Mouse (Mus musculus): ENCODE results near the gene 1700013G24Rik. TPM values are rescaled to one million over a fixed set of nuclear protein-coding genes. Genes with fewer than 3 reads are reported as not detected.

Gene 1700013G24Rik
- polyA plus RNA-seq, 1 experiment from 2014 or later, result not detected

DNA sequence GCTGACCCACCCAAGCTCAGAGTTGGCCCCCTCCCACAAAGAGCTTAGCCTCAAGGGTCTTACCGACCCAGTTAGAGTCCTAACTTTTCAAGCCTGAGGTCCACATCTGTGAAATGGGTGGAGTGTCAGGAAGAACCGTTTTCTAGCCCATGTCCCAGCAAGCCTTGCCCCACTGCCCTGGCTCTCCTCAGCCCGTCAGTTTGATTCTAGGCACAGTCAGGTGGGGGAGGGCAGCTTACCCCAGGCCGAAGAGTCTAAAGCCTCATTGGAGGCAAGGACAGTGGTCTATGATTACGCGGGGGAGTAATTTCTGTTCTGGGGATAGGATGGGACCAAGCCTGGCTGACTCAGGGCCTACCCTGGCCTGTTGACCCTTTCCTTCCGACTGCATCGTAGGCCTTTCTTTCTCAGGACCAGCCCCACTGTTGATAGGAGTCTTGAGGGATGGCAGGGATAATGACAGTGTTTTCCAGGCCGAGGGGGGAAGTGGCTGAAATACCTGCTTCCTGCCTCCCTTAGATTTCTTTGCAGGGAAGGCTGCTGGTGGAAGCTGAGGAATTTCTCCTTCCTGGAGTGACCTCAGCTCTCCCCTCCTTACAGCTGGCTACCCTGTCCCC, 17.7 kb downstream of the 1700013G24Rik start:
- WGBS (ENCODE audit: insufficient replicate concordance), result 56% methylated on average over 9 of the region's 9 CpGs
- Histone ChIP-seq H3K27ac (0 out of 2 replicates have a peak overlapping the region, but pooled peaks have one; percentile 38), H3K4me1 (peaks cover 83% of the 10 kb centered on the region)

DNA sequence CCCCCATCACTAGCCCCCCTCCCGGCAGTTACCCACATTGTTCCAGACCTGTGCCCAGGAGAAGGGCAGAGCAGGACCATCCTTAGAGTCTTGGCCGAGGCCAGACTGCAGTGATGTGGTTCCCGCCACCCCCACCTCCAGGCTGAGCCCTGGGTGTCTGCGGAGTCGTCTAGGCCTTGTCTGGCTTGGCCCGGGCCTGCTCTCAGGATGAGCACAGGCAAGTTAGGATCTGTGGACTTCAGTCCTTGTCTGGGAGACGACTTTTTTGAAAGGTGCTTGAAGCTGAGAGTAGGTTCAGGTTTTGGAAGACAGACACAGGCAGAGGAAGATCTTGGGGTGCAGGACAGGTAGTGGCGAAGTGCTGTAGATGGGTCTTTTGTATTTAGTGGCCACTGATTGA, 18.2 kb downstream of the 1700013G24Rik start:
- ATAC-seq, result no peak
- no peak overlapping the region for H3K4me3 ChIP-seq
- H3K27ac ChIP-seq, result no peak overlapping the region
- 0 out of 2 replicates have a peak overlapping the region, but pooled peaks have one; percentile 10 for H3K9ac ChIP-seq
- WGBS (ENCODE audit: insufficient replicate concordance), result 51% methylated on average over 8 of the region's 8 CpGs
- no peaks in the 10 kb centered on the region for H3K9me3 ChIP-seq (replicated peaks)
- H3K27me3 ChIP-seq (replicated peaks), result peaks cover 55% of the 10 kb centered on the region
- H3K4me2 ChIP-seq, result peak overlapping the region; percentile 16; the same call in 1 of the 2 replicates
- no peaks in the 10 kb centered on the region for H3K36me3 ChIP-seq
- H3K4me1 ChIP-seq, result peaks cover 83% of the 10 kb centered on the region

More for the DNA sequence above, 17.7 kb downstream of the 1700013G24Rik start:
- ATAC-seq, result no peak
- Histone ChIP-seq H3K27me3 (replicated peaks) (peaks cover 50% of the 10 kb centered on the region), H3K4me2 (peak overlapping the region; percentile 80), H3K36me3 (no peaks in the 10 kb centered on the region), H3K9me3 (replicated peaks) (no peaks in the 10 kb centered on the region), H3K9ac (peak overlapping the region; percentile 10; the same call in 1 of the 2 replicates), H3K4me3 (peak overlapping the region; percentile 61; the same call in 1 of the 2 replicates)

DNA sequence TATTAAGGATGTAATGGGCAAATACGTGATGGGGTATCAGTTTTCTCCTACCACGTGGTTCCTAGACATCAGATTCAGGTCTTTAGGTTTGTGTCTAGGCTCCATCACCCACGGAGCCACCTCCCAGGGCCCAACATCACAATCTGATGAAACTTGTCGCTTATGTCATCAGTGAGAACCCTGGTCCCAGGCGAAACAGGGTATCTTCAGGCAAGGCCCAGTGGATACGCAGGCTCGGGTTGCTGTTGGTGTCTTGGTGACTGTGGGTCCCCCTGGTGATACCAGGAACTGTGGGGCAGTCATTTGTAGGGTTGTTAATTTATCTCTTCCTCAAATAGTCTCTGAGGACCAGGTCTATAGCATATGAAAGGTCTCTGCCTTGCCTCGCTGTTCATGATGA, 20.2 kb downstream of the 1700013G24Rik start:
- peaks cover 87% of the 10 kb centered on the region for H3K4me1 ChIP-seq
- no peak overlapping the region for H3K4me3 ChIP-seq
- H3K36me3 ChIP-seq, result no peaks in the 10 kb centered on the region
- ATAC-seq, result no peak
- WGBS (ENCODE audit: insufficient replicate concordance), result 57% methylated on average over 8 of the region's 8 CpGs
- no peaks in the 10 kb centered on the region for H3K9me3 ChIP-seq (replicated peaks)
- H3K27ac ChIP-seq, result no peak overlapping the region
- no peak overlapping the region for H3K4me2 ChIP-seq
- H3K27me3 ChIP-seq (replicated peaks), result peaks cover 66% of the 10 kb centered on the region
- no peak overlapping the region for H3K9ac ChIP-seq

DNA sequence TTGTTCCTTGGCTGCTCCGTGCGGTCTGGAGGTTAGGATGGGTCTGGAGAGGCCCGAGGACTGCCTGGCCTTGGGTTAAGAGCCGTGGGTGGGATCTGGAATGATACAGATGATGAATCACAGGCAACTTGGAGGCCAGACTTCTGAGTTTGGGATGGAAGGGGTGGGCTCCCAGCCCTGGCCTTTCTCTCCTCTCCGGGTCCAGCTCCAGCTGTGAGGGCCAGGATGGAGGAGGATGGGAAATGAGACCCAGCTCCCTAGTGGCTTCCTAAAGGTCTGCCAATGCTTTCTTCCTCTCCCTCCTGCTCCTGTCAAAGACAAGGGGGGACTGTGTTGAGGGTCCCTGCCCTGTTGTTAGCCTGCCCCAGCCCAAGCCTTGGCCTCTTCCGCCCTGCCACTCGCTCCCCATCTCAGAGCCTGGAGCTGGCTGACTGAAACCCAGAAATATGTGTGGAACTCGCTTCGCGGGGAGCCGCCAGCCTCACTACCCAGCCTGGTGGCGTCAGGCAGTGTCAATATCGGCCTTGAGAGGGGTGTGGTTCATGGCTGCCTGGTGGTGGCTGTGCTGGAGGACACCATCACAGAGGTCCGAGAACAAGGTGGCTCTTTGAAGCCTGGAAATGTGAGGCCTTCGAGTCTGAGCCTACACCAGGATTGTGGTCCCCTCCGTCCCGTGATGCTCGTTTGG, 20.8 kb downstream of the 1700013G24Rik start:
- no peak for ATAC-seq
- Histone ChIP-seq H3K36me3 (no peaks in the 10 kb centered on the region), H3K9me3 (replicated peaks) (no peaks in the 10 kb centered on the region), H3K27me3 (replicated peaks) (peaks cover 62% of the 10 kb centered on the region), H3K27ac (no peak overlapping the region), H3K4me2 (no peak overlapping the region), H3K4me3 (no peak overlapping the region), H3K9ac (no peak overlapping the region), H3K4me1 (peaks cover 87% of the 10 kb centered on the region)
- WGBS (ENCODE audit: insufficient replicate concordance), result 63% methylated on average over 18 of the region's 18 CpGs

DNA sequence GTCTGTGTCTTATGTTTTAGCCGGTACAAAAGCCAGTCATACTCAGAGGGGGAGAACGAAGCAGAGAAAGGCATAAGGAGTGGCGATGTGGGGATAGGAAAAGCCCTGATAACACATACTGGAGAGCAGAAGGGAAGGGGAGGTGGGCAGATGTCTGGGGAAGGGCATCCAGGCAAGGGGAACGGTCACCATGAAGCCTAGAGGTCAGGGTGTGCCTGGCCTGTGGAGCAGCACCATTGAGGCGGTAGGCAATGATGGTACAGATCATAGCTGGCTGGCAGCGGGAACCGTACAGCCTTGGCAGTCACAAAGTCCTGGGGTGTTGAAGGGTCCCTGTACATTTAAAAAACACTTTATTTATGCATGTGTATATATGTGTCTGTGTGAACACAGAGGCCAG, 21.6 kb downstream of the 1700013G24Rik start:
- Histone ChIP-seq H3K4me3 (no peak overlapping the region), H3K9me3 (replicated peaks) (no peaks in the 10 kb centered on the region), H3K27ac (no peak overlapping the region), H3K4me2 (no peak overlapping the region), H3K27me3 (replicated peaks) (peaks cover 53% of the 10 kb centered on the region), H3K4me1 (peaks cover 87% of the 10 kb centered on the region), H3K36me3 (no peaks in the 10 kb centered on the region), H3K9ac (no peak overlapping the region)
- no peak for ATAC-seq
- 72% methylated on average over 7 of the region's 7 CpGs for WGBS (ENCODE audit: insufficient replicate concordance)

DNA sequence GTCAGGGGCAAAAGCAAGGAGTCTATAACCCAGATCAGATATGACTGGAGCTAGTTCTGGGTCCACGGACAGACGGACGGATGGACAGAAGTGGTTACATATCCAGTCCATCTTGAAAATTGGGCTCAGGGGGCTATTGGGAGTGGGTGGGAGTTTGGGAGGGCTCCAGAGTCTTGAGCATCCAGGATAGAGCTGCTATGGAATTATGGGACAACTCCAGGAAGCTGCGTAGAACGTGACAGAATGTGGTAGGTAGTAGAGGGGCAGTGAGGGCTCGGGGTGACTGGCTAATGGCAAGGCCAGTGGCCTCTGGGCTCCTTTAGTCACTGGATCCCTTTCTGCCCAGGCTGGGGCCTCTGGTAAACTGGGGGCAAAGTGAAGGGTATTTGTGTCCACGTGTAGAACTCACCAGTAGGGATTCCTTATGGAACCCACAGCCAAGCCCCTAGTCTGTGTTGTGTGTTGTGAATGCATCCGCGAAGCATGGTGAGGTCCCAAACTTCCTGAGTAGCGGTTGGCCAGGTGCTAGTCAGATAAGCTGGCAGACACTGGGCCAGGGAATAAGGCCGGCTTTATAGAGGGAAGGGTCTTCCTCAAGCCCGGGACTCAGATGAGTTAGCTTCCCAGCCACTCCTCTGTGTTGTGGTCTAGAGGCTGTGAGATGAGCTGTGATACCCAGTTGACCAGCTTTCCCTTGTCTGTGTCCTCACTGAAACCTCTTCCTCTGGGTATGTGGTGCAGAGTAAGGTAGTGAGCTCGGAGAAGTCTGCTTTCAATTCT, 22.4 kb downstream of the 1700013G24Rik start:
- H3K27ac ChIP-seq, result no peak overlapping the region
- no peak overlapping the region for H3K9ac ChIP-seq
- no peaks in the 10 kb centered on the region for H3K9me3 ChIP-seq (replicated peaks)
- H3K4me2 ChIP-seq, result no peak overlapping the region
- no peak for ATAC-seq
- no peak overlapping the region for H3K4me3 ChIP-seq
- peaks cover 45% of the 10 kb centered on the region for H3K27me3 ChIP-seq (replicated peaks)
- H3K4me1 ChIP-seq, result peaks cover 87% of the 10 kb centered on the region
- no peaks in the 10 kb centered on the region for H3K36me3 ChIP-seq
- WGBS (ENCODE audit: insufficient replicate concordance), result 46% methylated on average over 13 of the region's 13 CpGs

DNA sequence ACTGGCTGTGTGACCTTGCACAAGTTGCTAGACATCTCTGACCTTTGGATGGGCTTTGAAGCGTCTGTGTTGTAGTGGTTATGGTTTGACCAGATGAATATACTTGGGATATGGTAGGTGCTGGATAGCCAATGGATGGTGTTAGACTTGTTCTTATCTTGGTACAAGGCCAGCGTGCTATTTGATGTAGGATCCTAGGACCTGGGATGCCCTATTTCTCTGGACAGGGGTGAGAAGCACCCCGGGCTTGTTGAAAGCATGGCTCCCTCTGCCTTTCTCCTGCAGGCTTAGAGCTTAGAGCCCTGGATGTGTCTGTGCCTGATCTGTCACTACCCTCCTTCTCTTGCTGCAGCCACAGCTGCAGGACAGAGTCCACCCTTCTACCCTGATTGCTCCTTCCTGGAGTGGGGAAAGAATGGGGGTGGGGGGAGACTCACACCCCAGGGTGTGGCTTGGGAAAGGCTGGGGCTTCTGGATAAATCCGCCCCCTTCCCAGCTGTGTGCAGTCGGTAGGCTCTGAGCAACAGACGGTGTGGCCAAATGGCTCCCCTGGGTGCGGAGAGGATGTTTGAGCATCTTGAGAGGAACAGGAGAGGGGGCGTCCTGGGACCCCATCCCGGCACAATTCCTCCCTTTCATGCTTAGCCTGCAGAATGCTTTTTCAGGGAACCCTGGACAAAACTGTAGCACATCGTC, 23.1 kb downstream of the 1700013G24Rik start:
- Histone ChIP-seq H3K9me3 (replicated peaks) (no peaks in the 10 kb centered on the region), H3K36me3 (no peaks in the 10 kb centered on the region), H3K27ac (no peak overlapping the region), H3K27me3 (replicated peaks) (peaks cover 38% of the 10 kb centered on the region), H3K9ac (no peak overlapping the region), H3K4me1 (peaks cover 88% of the 10 kb centered on the region), H3K4me2 (peak overlapping the region; percentile 35), H3K4me3 (no peak overlapping the region)
- ATAC-seq, result no peak
- 36% methylated on average over 10 of the region's 10 CpGs for WGBS (ENCODE audit: insufficient replicate concordance)

DNA sequence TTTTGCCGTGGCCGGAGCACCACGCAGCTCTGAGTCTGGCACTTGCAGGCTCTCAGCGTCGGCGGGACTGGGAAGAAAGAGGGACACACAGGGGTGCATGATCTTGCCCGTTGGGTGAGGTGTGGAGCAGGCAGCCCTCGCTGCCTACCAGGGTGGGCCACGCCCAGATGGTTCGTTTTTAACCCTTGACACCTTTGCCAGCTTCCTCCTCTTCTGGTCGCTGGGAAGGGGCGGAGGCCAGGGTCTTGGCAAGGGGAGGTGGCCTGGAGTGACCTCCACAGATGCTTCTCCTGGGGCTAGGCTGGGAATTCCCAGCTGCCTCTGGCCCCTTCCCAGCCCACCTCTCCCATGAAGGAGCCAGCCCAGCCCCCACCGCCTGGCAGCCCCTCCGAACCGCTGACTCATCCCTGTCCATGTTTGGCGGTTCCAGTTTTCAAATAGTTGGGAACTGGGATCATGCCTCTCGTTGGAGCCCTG, 23.7 kb downstream of the 1700013G24Rik start:
- no peak overlapping the region for H3K9ac ChIP-seq
- WGBS (ENCODE audit: insufficient replicate concordance), result 28% methylated on average over 17 of the region's 17 CpGs

DNA sequence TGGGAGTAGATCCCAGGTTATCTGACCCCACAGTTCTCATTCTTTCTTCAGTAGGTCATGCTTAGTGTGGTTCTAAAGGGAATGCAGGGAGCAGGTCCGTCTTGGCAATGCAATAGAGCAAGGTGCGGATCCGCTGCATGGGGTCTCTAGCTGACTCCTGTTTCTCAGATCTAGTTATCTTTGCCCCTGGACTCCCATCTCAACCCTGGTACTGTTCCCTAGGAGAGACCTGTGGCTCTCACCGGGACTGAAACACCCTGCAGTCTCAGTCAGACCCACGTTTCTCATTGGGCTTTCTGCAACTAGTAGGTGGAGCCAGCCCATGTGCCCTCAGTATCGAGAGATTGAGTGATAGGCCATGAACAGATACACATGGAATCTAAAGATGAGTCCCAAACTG, 24.5 kb downstream of the 1700013G24Rik start:
- no peak overlapping the region; the same call in 1 of the 2 replicates for H3K27ac ChIP-seq
- peaks cover 96% of the 10 kb centered on the region for H3K4me1 ChIP-seq
- H3K4me2 ChIP-seq, result no peak overlapping the region
- peaks cover 36% of the 10 kb centered on the region for H3K27me3 ChIP-seq (replicated peaks)
- ATAC-seq, result no peak
- no peaks in the 10 kb centered on the region for H3K36me3 ChIP-seq
- H3K9me3 ChIP-seq (replicated peaks), result no peaks in the 10 kb centered on the region
- H3K9ac ChIP-seq, result no peak overlapping the region
- no peak overlapping the region for H3K4me3 ChIP-seq
- WGBS (ENCODE audit: insufficient replicate concordance), result 41% methylated on average over 6 of the region's 6 CpGs

More for the DNA sequence above, 23.7 kb downstream of the 1700013G24Rik start:
- Histone ChIP-seq H3K9me3 (replicated peaks) (no peaks in the 10 kb centered on the region), H3K27me3 (replicated peaks) (peaks cover 36% of the 10 kb centered on the region), H3K4me2 (peak overlapping the region; percentile 35), H3K4me3 (no peak overlapping the region), H3K36me3 (no peaks in the 10 kb centered on the region), H3K4me1 (peaks cover 94% of the 10 kb centered on the region), H3K27ac (no peak overlapping the region)
- ATAC-seq, result no peak

DNA sequence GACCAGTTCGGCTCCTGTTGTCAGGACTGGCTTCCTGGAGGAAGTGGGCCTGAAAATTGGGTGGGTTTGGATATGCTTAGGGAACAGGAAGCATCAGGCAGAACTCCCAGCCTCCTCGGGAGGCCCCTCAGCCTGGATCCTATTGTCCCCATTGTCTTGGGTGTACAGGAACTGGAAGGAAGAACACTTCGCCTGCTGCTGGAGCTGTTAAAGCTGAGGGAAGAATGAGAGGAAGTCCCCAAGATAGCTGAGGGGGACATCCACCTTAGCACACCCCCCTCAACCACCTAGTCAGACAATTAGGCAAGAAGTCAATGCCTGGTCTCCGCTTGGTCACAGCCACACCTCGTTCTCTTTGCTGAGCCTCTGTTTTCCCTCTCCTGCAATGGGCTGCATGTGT, 25.2 kb downstream of the 1700013G24Rik start:
- no peak for ATAC-seq
- H3K9me3 ChIP-seq (replicated peaks), result no peaks in the 10 kb centered on the region
- H3K36me3 ChIP-seq, result no peaks in the 10 kb centered on the region
- no peak overlapping the region for H3K9ac ChIP-seq
- H3K27me3 ChIP-seq (replicated peaks), result peaks cover 35% of the 10 kb centered on the region
- H3K4me2 ChIP-seq, result no peak overlapping the region
- 41% methylated on average over 5 of the region's 5 CpGs for WGBS (ENCODE audit: insufficient replicate concordance)
- H3K4me3 ChIP-seq, result no peak overlapping the region
- H3K27ac ChIP-seq, result 0 out of 2 replicates have a peak overlapping the region, but pooled peaks have one; percentile 33
- H3K4me1 ChIP-seq, result peaks cover 92% of the 10 kb centered on the region

DNA sequence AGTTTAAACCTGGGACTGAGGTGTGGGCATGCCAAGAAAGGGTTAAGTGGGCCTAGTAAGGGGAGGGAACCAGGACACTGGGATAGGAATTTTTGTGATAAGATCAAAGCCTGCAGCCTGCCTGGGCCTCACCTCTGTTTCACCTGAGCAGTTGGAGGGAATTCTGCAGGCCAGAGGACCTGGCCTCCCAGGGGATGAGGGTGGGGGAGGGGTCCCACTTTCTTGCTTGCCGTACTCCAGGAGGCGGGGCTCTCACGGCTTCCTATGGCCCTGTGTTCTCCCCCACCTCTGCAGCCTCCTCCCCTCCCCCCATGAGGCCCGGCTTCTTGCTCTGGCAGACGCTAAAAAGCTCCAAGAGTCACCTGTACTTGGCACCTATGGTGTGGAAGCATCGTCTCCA, 26.7 kb downstream of the 1700013G24Rik start:
- Histone ChIP-seq H3K9ac (no peak overlapping the region), H3K4me3 (no peak overlapping the region), H3K36me3 (no peaks in the 10 kb centered on the region), H3K4me2 (peak overlapping the region; percentile 21), H3K9me3 (replicated peaks) (no peaks in the 10 kb centered on the region), H3K4me1 (peaks cover 91% of the 10 kb centered on the region), H3K27me3 (replicated peaks) (peaks cover 25% of the 10 kb centered on the region; the same call in 1 of the 2 replicates), H3K27ac (0 out of 2 replicates have a peak overlapping the region, but pooled peaks have one; percentile 65)
- WGBS (ENCODE audit: insufficient replicate concordance), result 31% methylated on average over 6 of the region's 6 CpGs
- ATAC-seq, result no peak

Data from liver, embryonic 12.5 days (tissue).